Mouse (Mus musculus) urinary bladder, postnatal 25 days (tissue): ENCODE data around the gene Man1a.

Experiments
- DNase-seq: peaks from one replicate; pipeline ENCODE4 v3.0.0; 2022; ENCODE audit warnings: low spot score

The Man1a gene

GRCm38 (mm10) chr10:54076420-54076819 is at the start of gene Man1a:
Gene Man1a, minus strand, starts transcription at chr10:54076609.
- peak; percentile 25 for DNase-seq

- DNase-seq: no peak
Observed at GRCm38 (mm10) chr10:54121816-54122215, 45.4 kb upstream of the Man1a start.

GRCm38 (mm10) chr10:54120375-54120774 is 44.0 kb upstream of the Man1a start:
- no peak for DNase-seq

- DNase-seq: no peak
Observed at GRCm38 (mm10) chr10:54119303-54119702, 42.9 kb upstream of the Man1a start.

GRCm38 (mm10) chr10:54118223-54118912 is 42.0 kb upstream of the Man1a start:
- DNase-seq: no peak

- DNase-seq: peak; percentile 7
Observed at GRCm38 (mm10) chr10:54117763-54118162, 41.4 kb upstream of the Man1a start.

- peak; percentile 17 for DNase-seq
Observed at GRCm38 (mm10) chr10:54103671-54104070, 27.3 kb upstream of the Man1a start.

- DNase-seq: no peak
Observed at GRCm38 (mm10) chr10:54092081-54092480, 15.7 kb upstream of the Man1a start.

GRCm38 (mm10) chr10:54089923-54090322 is 13.5 kb upstream of the Man1a start:
- no peak for DNase-seq

GRCm38 (mm10) chr10:54087346-54087745 is 10.9 kb upstream of the Man1a start:
- no peak for DNase-seq

- DNase-seq: no peak
Observed at GRCm38 (mm10) chr10:54085073-54085472, 8.7 kb upstream of the Man1a start.

GRCm38 (mm10) chr10:54077005-54077404 is 596 bp upstream of the Man1a start:
- DNase-seq: no peak

- peak; percentile 97 for DNase-seq
Observed at GRCm38 (mm10) chr10:54075441-54076010, 883 bp downstream of the Man1a start.

- DNase-seq: peak; percentile 38
Observed at GRCm38 (mm10) chr10:54074609-54075421, 1.6 kb downstream of the Man1a start.

GRCm38 (mm10) chr10:54074247-54074608 is 2.2 kb downstream of the Man1a start:
- no peak for DNase-seq

- DNase-seq: no peak
Observed at GRCm38 (mm10) chr10:54073641-54074203, 2.7 kb downstream of the Man1a start.

GRCm38 (mm10) chr10:54072336-54072735 is 4.1 kb downstream of the Man1a start:
- DNase-seq: no peak

- no peak for DNase-seq
Observed at GRCm38 (mm10) chr10:54070496-54070895, 5.9 kb downstream of the Man1a start.

GRCm38 (mm10) chr10:54069412-54069811 is 7.0 kb downstream of the Man1a start:
- no peak for DNase-seq

GRCm38 (mm10) chr10:54066683-54067082 is 9.7 kb downstream of the Man1a start:
- no peak for DNase-seq

GRCm38 (mm10) chr10:54063551-54064260 is 12.7 kb downstream of the Man1a start:
- DNase-seq: no peak

GRCm38 (mm10) chr10:54062835-54063234 is 13.6 kb downstream of the Man1a start:
- no peak for DNase-seq
